Mouse (Mus musculus) erythroblast, adult 5-6 weeks (primary cell): ENCODE results near the gene Espn. TPM values are rescaled to one million over a fixed set of nuclear protein-coding genes. Genes with fewer than 3 reads are reported as not detected.
A peak's percentile ranks its signal among the peaks of the same experiment; 100 is the strongest.

Experiments used
- ATAC-seq: replicated peaks from 2 replicates; pipeline ENCODE4 v1.8.0; 2016; ENCODE audit warnings: moderate number of reproducible peaks, mild to moderate bottlenecking, moderate TSS enrichment, inconsistent platforms; ENCODE audit not compliant: poor library complexity, low FRiP score, severe bottlenecking
- total RNA-seq, 2 experiments: library from RNA; stranded (forward) in 1 of 2; stranded (reverse) in 1 of 2; fragments of 150-400 nt in 1 of 2; fragments of 200-764, 138-1000 nt in 1 of 2; gene quantifications; 2 replicates each; pipeline versions ENCODE4 v1.2.3 to v1.2.4; 2015 to 2017; ENCODE audit warnings: low replicate concordance in 2 of 2

Gene Espn
- total RNA-seq, 2 experiments from 2014 or later, result 0.34 TPM; not detected in 1

- no peak for ATAC-seq
Observed at GRCm38 (mm10) chr4:152129395-152129930, 22.7 kb downstream of the Espn start.

DNA sequence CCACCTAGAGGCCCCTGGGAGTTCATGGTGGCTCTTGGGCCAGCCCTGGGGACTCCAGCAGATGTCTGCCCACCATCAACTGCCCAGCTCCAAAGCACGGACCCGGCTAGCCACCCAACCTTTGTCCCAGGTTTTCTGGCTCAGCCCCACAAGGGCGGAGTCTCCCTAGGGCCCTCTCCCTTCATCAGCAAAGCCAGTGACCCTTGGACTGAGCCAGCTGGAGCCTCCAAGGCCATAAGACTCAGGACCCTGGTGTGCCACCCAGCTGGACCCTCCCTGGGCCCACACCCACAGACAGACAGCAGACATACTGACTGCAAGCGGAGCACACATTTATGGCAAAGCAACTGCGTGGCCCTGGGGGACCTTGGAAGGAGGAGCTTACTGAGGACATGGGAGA, 23.4 kb downstream of the Espn start:
- no peak for ATAC-seq

DNA sequence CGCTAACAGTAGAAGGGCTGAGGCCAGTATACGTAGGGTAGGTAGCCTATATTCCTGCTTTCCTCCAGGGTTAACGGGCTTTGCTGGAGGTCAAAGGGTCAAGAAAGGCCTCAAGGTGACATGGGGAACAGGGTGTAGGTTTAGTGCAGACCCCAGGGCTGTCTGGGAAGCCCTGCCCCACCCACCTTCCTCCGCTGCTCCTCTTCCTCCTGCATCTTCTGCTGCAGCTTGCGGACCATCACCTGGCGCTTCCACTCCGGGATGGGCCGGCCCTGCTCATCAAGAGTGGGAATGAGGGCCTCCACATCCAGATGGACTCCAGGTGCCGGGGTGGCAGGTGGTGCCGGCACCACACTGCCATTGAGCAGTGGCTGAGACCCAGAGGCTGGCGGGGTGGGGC, 24.3 kb downstream of the Espn start:
- no peak for ATAC-seq

DNA sequence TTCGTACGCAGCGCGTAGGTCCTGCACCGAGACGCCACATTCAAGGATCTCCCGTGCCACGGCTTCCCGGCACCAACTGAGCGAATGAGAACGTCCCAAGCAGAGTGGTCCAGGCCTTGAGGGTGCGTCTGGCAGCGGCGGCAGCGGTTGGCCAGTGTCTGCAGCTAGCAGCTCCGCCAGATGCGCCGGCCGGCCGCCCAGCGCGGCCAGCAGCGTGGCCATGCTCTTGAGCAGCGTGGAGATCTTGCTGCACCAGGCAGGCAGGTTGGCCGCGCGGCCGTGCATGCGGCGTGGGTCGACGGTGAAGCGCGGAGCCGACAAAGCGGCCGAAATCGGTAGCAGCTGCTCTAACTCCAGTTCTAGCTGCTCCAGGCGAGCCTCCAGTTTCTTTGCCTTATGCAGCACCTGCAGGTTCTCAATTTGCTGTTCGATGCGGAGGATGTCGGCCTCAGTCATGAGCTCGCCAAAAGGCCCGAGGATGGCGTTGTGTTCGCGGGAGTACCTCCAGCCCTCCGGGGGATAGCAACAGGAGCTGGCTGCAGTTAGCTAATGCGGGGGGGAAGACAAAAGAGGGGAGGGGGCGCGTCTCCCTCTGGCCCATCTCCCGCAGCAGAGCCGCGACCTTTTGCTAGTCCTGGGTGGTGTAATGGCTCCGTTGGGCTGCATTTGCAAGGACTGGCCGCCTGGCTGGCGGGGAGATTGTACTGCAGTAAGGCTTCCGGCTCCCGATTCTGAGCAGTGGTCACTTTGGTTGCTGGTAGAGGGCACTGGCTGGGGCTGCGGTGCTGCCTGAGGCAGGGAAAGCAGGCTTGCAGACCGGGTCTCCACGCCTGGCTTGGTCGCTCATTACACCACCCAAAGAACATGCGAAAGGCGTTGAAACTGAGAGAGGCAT, 25.9 kb downstream of the Espn start:
- ATAC-seq, result no peak

- no peak for ATAC-seq
Observed at GRCm38 (mm10) chr4:152125161-152126025, 26.8 kb downstream of the Espn start.

DNA sequence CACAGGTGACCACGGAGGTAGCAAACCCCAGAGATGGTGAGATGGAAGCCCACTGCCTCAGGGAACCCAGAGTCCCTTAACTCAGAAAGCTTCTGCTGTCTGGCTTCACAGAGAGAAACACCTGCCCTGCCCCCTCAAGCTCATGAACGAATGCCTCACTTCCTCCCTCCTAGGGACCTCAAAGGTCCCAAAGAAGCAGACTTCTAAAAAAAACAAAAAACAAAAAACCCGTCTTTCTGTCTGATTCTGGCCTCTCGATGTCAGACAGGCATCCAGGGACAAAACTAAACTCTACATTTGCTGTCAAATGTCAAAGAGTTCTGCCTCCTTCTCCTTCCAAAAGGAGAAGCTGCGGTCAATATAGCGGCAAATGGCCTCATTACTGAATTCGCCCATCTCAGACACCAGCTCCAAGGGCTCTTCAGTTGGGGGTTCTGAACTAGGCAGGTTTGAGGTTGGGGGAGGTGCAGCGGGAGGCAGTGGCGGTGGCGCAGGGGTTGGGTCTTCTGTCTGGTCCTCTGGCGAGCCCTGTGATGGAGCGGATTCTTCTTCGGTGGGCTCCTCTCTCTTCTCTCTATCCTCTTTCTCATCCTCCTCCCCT, 27.7 kb downstream of the Espn start:
- no peak for ATAC-seq

GRCm38 (mm10) chr4:152121183-152121505, 31.0 kb downstream of the Espn start:
- ATAC-seq, result no peak

- no peak for ATAC-seq
Observed at GRCm38 (mm10) chr4:152120311-152121182, 31.6 kb downstream of the Espn start.

DNA sequence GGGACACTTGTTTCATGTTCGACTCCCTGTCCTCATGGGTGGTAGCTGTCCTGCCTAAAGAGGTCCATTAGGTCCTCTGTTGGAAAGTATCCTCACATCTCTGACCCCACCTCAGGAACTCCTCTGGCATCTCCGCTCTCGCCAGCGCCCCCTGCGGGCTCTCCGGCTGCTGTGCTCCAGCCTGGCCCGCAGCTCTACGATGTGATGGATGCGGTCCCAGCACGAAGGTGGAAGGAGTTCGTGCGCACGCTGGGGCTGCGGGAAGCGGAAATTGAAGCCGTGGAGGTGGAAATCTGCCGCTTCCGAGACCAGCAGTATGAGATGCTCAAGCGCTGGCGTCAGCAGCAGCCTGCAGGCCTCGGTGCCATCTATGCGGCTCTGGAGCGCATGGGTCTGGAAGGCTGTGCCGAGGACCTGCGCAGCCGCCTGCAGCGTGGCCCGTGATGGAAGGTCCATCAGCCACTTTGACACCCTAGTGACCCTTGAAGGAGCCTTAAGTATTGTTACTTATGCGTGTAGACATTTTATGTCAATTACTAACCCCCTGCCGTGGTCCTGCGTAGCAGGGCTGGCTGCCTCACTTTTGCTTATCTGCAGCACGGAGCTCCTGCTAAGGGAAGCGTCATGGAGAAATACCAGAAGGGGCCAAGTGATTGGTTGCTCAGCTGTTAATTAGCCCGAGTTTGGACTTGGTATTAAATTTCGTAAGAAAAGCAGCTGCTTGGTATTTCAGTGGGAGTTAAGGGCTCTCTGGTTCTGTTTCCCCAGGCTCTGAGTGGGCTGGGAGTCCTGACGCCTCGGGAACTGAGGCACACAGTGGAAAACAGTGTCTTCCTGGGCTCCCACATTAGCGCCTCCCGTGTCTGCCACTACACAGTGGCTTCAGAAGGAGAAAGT, 32.5 kb downstream of the Espn start:
- no peak for ATAC-seq

GRCm38 (mm10) chr4:152117538-152117937, 34.6 kb downstream of the Espn start:
- no peak for ATAC-seq

DNA sequence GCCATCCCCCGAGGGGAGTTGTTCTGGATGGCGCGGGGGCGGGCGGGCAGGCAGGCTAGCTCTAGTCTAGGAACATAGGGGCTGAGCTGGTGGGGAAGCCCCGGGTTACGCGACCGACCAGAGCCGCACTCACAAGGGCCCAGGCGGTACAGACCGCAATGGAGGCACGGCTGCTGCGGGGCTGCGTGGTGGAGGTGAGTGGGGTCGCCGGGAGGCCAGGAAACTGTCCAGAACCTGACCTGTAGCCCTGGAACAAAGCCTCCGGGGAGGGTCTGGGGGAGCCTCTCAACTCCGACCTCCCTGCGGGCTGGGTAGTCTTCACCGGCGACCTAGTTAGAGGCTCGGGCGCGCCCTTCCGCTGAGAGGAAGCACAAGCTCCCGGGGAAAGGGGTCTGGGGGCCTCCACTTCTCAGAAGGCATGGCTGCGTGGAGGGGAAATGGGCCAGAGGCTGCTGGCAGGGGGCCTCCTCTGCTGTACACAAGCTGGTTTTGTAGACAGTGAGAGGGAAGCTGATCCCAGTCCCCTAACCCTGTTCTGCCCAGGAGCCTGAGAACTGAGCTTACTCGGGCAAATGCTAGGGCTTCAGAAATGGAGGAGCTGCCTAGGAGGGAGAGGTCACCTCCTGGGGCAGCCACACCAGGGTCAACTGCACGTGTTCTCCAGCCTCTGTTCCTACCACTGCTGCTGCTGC, 36.1 kb downstream of the Espn start, which contains the start of gene Tnfrsf25:
Gene Tnfrsf25, plus strand, starts transcription at position 14 of the 692 bp plus-strand sequence.
- ATAC-seq, result no peak

- no peak for ATAC-seq
Observed at GRCm38 (mm10) chr4:152114080-152114479, 38.1 kb downstream of the Espn start.

GRCm38 (mm10) chr4:152112329-152112728, 39.8 kb downstream of the Espn start:
- ATAC-seq, result no peak

- peak; percentile 82 for ATAC-seq
Observed at GRCm38 (mm10) chr4:152110689-152111088, 41.5 kb downstream of the Espn start.

DNA sequence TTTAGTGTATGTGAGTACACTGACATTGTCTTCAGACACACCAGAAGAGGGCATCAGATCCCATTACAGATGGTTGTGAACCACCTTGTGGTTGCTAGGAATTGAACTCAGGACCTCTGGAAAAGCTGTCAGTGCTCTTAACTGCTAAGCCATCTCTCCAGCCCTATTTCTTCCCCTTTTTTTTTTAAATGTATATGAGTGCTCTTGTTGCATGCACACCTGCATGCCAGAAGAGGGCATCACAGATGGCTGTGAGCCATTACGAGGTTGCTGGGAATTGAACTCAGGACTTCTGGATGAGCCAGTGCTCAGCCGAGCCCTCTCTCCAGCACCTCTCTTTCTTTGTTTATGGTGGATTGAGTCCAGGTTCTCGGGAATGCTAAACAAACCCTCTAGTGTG, 42.7 kb downstream of the Espn start:
- ATAC-seq, result no peak

DNA sequence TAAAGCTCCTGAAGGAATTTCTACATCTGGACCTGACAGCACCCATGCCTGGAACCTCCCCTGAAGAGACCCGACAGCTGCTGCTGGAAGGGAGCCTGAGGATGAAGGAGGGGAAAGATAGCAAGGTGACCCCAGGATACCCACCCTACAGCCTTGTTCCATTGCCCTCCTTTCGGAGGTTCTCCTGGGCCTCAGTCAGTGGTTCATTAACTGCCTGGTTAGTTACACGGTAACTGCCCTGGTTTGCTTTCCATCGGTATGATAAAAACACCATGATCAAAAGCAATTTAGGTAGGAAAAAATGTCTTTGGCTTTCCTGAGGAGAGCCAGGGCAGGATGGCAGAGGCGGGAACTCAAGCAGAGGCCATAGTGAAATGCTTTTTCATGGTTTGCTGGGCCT, 43.5 kb downstream of the Espn start:
- no peak for ATAC-seq

GRCm38 (mm10) chr4:152107971-152108509, 44.1 kb downstream of the Espn start:
- ATAC-seq, result peak; percentile 39
